Mouse (Mus musculus) ovary, postnatal 36 days (tissue): ENCODE results near the gene Cdpf1.

Source experiments
- DNase-seq: peaks from one replicate; pipeline ENCODE4 v3.0.0; 2022; ENCODE audit warnings: low spot score, mixed read lengths

The Cdpf1 gene

DNA sequence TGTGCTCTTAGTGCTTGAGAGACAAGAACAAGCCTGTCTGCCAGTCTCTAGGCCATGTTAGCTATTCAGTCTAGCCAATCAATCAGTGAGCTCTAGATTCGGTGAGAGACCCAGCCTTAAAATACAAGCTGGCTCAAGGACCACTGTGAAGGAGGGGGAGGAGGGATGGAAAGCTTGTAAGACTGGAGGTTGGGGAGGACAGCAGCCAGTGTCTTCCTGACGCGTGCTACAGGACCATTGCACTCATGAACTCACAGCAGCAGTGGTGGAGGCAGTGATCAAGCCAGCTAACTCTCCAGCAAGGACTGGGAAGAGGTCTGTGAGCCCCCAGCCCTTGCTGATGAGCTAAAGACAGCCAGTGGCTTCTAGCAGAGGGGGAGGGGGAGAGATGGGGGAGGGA, 46.5 kb downstream of the Cdpf1 start:
- no peak for DNase-seq

DNA sequence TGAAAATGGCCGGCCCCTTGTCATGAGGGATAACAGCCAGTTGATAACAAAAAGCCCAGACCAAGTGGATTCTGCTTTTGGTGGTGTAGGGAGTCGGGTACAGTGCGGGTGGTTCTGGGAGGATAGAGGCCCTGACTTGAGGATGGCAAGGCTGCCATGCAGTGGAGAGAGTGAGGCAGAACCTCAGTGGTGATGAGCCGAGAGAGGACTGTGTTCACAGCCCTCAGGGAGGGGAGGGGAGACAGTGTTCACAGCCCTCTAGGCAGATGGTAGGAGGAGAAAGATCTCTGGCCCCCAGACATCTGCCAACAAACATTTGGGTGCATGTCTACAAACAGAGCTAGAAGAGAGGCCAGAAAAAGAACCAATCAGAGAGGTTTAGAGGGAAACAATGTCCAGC, 48.7 kb downstream of the Cdpf1 start:
- DNase-seq: no peak

DNA sequence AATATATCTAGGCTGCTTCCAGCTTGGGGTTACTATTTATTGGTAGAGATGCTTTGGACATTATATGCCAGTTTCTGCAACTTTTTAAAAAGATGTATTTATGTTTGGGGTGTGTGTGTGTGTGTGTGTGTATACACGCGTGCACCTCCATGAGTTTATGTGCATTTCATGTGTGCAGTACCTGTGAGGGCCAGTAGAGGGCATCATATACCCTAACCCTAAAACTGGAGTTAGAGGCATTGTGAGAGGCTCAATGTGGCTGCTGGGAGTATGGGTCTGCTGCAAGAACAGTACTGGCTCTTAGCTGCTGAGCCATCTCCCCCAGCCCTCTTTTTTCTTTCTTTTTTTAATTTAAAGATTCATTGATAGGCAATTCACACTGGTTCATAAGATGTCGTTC, 53.7 kb downstream of the Cdpf1 start:
- no peak for DNase-seq
